Mouse (Mus musculus) hindbrain, embryonic 12.5 days (tissue): ENCODE data around the gene Vapb. TPM values are rescaled to one million over a fixed set of nuclear protein-coding genes. Genes with fewer than 3 reads are reported as not detected.

Source experiments
- ATAC-seq: fragments of 200-750 bp; cut with Nextera tagmentation; 2 replicates; pipeline ENCODE4 v1.8.0; 2017; ENCODE audit warnings: moderate TSS enrichment; ENCODE audit not compliant: low FRiP score
- H3K27ac ChIP-seq: fragments of 300-500 bp; sonication (generic); 2 replicates; pipeline ENCODE4 v1.5.1; 2016; ENCODE audit warnings: mild to moderate bottlenecking
- H3K27me3 ChIP-seq: fragments of 300-500 bp; sonication (generic); 2 replicates; pipeline ENCODE4 v1.6.1; 2016; ENCODE audit warnings: mild to moderate bottlenecking
- H3K36me3 ChIP-seq: fragments of 300-500 bp; sonication (generic); 2 replicates; pipeline ENCODE4 v1.6.1; 2016; ENCODE audit warnings: mild to moderate bottlenecking
- H3K4me1 ChIP-seq: fragments of 300-500 bp; sonication (generic); 2 replicates; pipeline ENCODE4 v1.6.1; 2016
- H3K4me2 ChIP-seq: fragments of 300-500 bp; sonication (generic); replicated peaks from 2 replicates; pipeline ENCODE4 v1.6.1; 2016; ENCODE audit warnings: mild to moderate bottlenecking
- H3K4me3 ChIP-seq: fragments of 300-500 bp; sonication (generic); 2 replicates; pipeline ENCODE4 v1.5.1; 2016; ENCODE audit warnings: mild to moderate bottlenecking
- H3K9ac ChIP-seq: fragments of 300-500 bp; sonication (generic); 2 replicates; pipeline ENCODE4 v1.6.1; 2016; ENCODE audit warnings: mild to moderate bottlenecking, moderate library complexity
- H3K9me3 ChIP-seq: fragments of 300-500 bp; sonication (generic); replicated peaks from 2 replicates; pipeline ENCODE4 v1.6.1; 2016; ENCODE audit warnings: mild to moderate bottlenecking
- WGBS: fragments of 180-500 bp; shearing (Covaris S2); methylation state at CpG from one replicate; pipeline ENCODE4 v1.1.7; 2016; 5-methylcytosine and 5-hydroxymethylcytosine counted together
- polyA plus RNA-seq: library from polyadenylated mRNA; unstranded; fragments of >200 nt; fragmentation: Nextera tagmentation; extraction: Ambion mirVana; gene quantifications from 2 replicates; pipeline ENCODE4 v1.2.1, GENCODE M21; 2016

Gene Vapb
- polyA plus RNA-seq, 1 experiment from 2014 or later: 14.2 TPM

GRCm38 (mm10) chr2:173775556-173775955, 38.2 kb downstream of the Vapb start:
- peaks cover 23% of the 10 kb centered on the region for H3K36me3 ChIP-seq

GRCm38 (mm10) chr2:173776108-173776507, 38.8 kb downstream of the Vapb start:
- Histone ChIP-seq H3K4me2 (0 out of 2 replicates have a peak overlapping the region, but pooled peaks have one; percentile 13), H3K9me3 (no peaks in the 10 kb centered on the region), H3K27ac (peak overlapping the region; percentile 86), H3K4me3 (no peak overlapping the region), H3K4me1 (peaks cover 79% of the 10 kb centered on the region), H3K36me3 (peaks cover 23% of the 10 kb centered on the region), H3K9ac (no peak overlapping the region), H3K27me3 (no peaks in the 10 kb centered on the region)
- ATAC-seq: peak; percentile 29; the same call in 1 of the 2 replicates
- 7% methylated on average over 9 of the region's 9 CpGs for WGBS

More at GRCm38 (mm10) chr2:173775556-173775955, 38.2 kb downstream of the Vapb start:
- H3K4me1 ChIP-seq: peaks cover 81% of the 10 kb centered on the region
- H3K4me3 ChIP-seq: no peak overlapping the region
- peak overlapping the region; percentile 86 for H3K27ac ChIP-seq
- 23% methylated on average over 3 of the region's 3 CpGs for WGBS
- H3K4me2 ChIP-seq: no peak overlapping the region
- H3K27me3 ChIP-seq: no peaks in the 10 kb centered on the region
- peak; percentile 41; the same call in 1 of the 2 replicates for ATAC-seq
- H3K9me3 ChIP-seq: no peaks in the 10 kb centered on the region
- no peak overlapping the region for H3K9ac ChIP-seq

GRCm38 (mm10) chr2:173780931-173781330, 43.6 kb downstream of the Vapb start:
- H3K9ac ChIP-seq: no peak overlapping the region
- peak overlapping the region; percentile 77 for H3K27ac ChIP-seq
- no peak overlapping the region for H3K4me2 ChIP-seq
- H3K9me3 ChIP-seq: 0 out of 2 replicates have a peak, but pooled peaks cover 6% of the 10 kb centered on the region
- H3K4me1 ChIP-seq: peaks cover 54% of the 10 kb centered on the region
- WGBS: 65% methylated on average over 5 of the region's 5 CpGs
- peaks cover 34% of the 10 kb centered on the region for H3K36me3 ChIP-seq
- H3K4me3 ChIP-seq: no peak overlapping the region
- ATAC-seq: no peak
- H3K27me3 ChIP-seq: no peaks in the 10 kb centered on the region; the same call in 1 of the 2 replicates

- Histone ChIP-seq H3K36me3 (peaks cover 12% of the 10 kb centered on the region), H3K4me1 (peaks cover 30% of the 10 kb centered on the region), H3K4me3 (no peak overlapping the region), H3K27me3 (no peaks in the 10 kb centered on the region; the same call in 1 of the 2 replicates), H3K4me2 (no peak overlapping the region), H3K9ac (no peak overlapping the region), H3K27ac (no peak overlapping the region), H3K9me3 (0 out of 2 replicates have a peak, but pooled peaks cover 6% of the 10 kb centered on the region)
- no peak for ATAC-seq
- 70% methylated on average over 3 of the region's 3 CpGs for WGBS
Measured at GRCm38 (mm10) chr2:173784366-173784765, 47.1 kb downstream of the Vapb start.

GRCm38 (mm10) chr2:173784884-173785283, 47.6 kb downstream of the Vapb start:
- Histone ChIP-seq H3K36me3 (peaks cover 12% of the 10 kb centered on the region), H3K4me3 (no peak overlapping the region), H3K27ac (no peak overlapping the region), H3K9ac (no peak overlapping the region), H3K4me2 (no peak overlapping the region), H3K9me3 (0 out of 2 replicates have a peak, but pooled peaks cover 6% of the 10 kb centered on the region), H3K4me1 (peaks cover 30% of the 10 kb centered on the region), H3K27me3 (no peaks in the 10 kb centered on the region; the same call in 1 of the 2 replicates)
- WGBS: 84% methylated on average over 6 of the region's 6 CpGs
- ATAC-seq: no peak

GRCm38 (mm10) chr2:173789945-173790804, 52.9 kb downstream of the Vapb start:
- H3K4me2 ChIP-seq: peak overlapping the region; percentile 29
- no peak overlapping the region for H3K9ac ChIP-seq
- H3K27me3 ChIP-seq: no peaks in the 10 kb centered on the region; the same call in 1 of the 2 replicates
- H3K27ac ChIP-seq: peak overlapping the region; percentile 80
- peaks cover 46% of the 10 kb centered on the region for H3K4me1 ChIP-seq
- peak; percentile 79 for ATAC-seq
- H3K9me3 ChIP-seq: no peaks in the 10 kb centered on the region
- H3K36me3 ChIP-seq: no peaks in the 10 kb centered on the region
- H3K4me3 ChIP-seq: no peak overlapping the region
- WGBS: 12% methylated on average over 20 of the region's 23 CpGs

GRCm38 (mm10) chr2:173791904-173792757, 54.8 kb downstream of the Vapb start:
- H3K9me3 ChIP-seq: no peaks in the 10 kb centered on the region
- no peak overlapping the region for H3K4me3 ChIP-seq
- H3K27me3 ChIP-seq: no peaks in the 10 kb centered on the region
- H3K27ac ChIP-seq: peak overlapping the region; percentile 67
- H3K4me1 ChIP-seq: peaks cover 58% of the 10 kb centered on the region
- WGBS: 53% methylated on average over 20 of the region's 20 CpGs
- H3K36me3 ChIP-seq: no peaks in the 10 kb centered on the region
- H3K9ac ChIP-seq: no peak overlapping the region
- 0 out of 2 replicates have a peak, but pooled peaks have one; percentile 18 for ATAC-seq
- H3K4me2 ChIP-seq: no peak overlapping the region

GRCm38 (mm10) chr2:173794018-173794417, 56.7 kb downstream of the Vapb start:
- no peak overlapping the region for H3K4me3 ChIP-seq
- no peak overlapping the region for H3K9ac ChIP-seq
- H3K27me3 ChIP-seq: no peaks in the 10 kb centered on the region
- peaks cover 56% of the 10 kb centered on the region for H3K4me1 ChIP-seq
- no peaks in the 10 kb centered on the region for H3K9me3 ChIP-seq
- H3K27ac ChIP-seq: no peak overlapping the region
- no peak overlapping the region for H3K4me2 ChIP-seq
- 95% methylated on average over 12 of the region's 12 CpGs for WGBS
- no peak for ATAC-seq
- no peaks in the 10 kb centered on the region for H3K36me3 ChIP-seq

GRCm38 (mm10) chr2:173794531-173795510, 57.5 kb downstream of the Vapb start:
- 85% methylated on average over 21 of the region's 21 CpGs for WGBS
- Histone ChIP-seq H3K9ac (no peak overlapping the region), H3K36me3 (no peaks in the 10 kb centered on the region)

GRCm38 (mm10) chr2:173795801-173796673, 58.7 kb downstream of the Vapb start:
- Histone ChIP-seq H3K4me1 (peaks cover 36% of the 10 kb centered on the region), H3K36me3 (no peaks in the 10 kb centered on the region), H3K27ac (no peak overlapping the region), H3K9ac (no peak overlapping the region), H3K4me3 (no peak overlapping the region), H3K9me3 (no peaks in the 10 kb centered on the region), H3K4me2 (no peak overlapping the region), H3K27me3 (no peaks in the 10 kb centered on the region)
- ATAC-seq: no peak
- 69% methylated on average over 15 of the region's 15 CpGs for WGBS

More at GRCm38 (mm10) chr2:173794531-173795510, 57.5 kb downstream of the Vapb start:
- Histone ChIP-seq H3K27ac (no peak overlapping the region), H3K27me3 (no peaks in the 10 kb centered on the region), H3K4me1 (peaks cover 48% of the 10 kb centered on the region), H3K9me3 (no peaks in the 10 kb centered on the region), H3K4me3 (no peak overlapping the region), H3K4me2 (no peak overlapping the region)
- no peak for ATAC-seq

GRCm38 (mm10) chr2:173796674-173796963, 59.3 kb downstream of the Vapb start:
- Histone ChIP-seq H3K27ac (no peak overlapping the region), H3K27me3 (no peaks in the 10 kb centered on the region), H3K9ac (no peak overlapping the region), H3K4me2 (no peak overlapping the region), H3K36me3 (no peaks in the 10 kb centered on the region), H3K9me3 (no peaks in the 10 kb centered on the region), H3K4me3 (no peak overlapping the region), H3K4me1 (peaks cover 33% of the 10 kb centered on the region)
- 72% methylated on average over 4 of the region's 4 CpGs for WGBS
- no peak for ATAC-seq
